ENCODE assay signal across 14 mouse cellular contexts in genomic region chr1:135227339-135227950, GRCm38 (mm10). TPM values are rescaled to one million over a fixed set of nuclear protein-coding genes. Genes with fewer than 3 reads are reported as not detected.
DNase-seq lines count a peak whose midpoint lies in the region; ATAC-seq and TF ChIP-seq lines count a peak whose summit lies in the region.
"Had no signal": no experiment of that assay in that cellular context is flagged by ENCODE, and none has a peak within 500 bp of the region (broad histone marks: within the 10 kb centered on the region; RNA-seq: fewer than 3 reads in every experiment).

No protein-coding gene starts in this region.

- H3K9ac ChIP-seq in embryonic facial prominence, embryonic 14.5 days (ENCODE audit: low read depth, low read length): no peak overlapping the region

- no peaks in the 10 kb centered on the region for H3K4me1 ChIP-seq in embryonic facial prominence, embryonic 14.5 days (ENCODE audit: control insufficient read depth, insufficient read depth, low read length)
- no peaks in the 10 kb centered on the region for H3K4me1 ChIP-seq in embryonic facial prominence, embryonic 10.5 days
- H3K4me1 ChIP-seq in forebrain, embryonic 10.5 days: peaks cover 5% of the 10 kb centered on the region; the same call in 1 of the 2 replicates

- no peaks in the 10 kb centered on the region for H3K9me3 ChIP-seq in embryonic facial prominence, embryonic 14.5 days (ENCODE audit: control insufficient read depth, low read length)
- H3K9me3 ChIP-seq in embryonic facial prominence, embryonic 10.5 days: no peaks in the 10 kb centered on the region
- H3K9me3 ChIP-seq in forebrain, embryonic 10.5 days: no peaks in the 10 kb centered on the region

- no peak overlapping the region for H3K4me2 ChIP-seq in embryonic facial prominence, embryonic 14.5 days (ENCODE audit: low read depth, low read length)

- H3K4me3 ChIP-seq in embryonic facial prominence, embryonic 14.5 days (ENCODE audit: low read depth, low read length): no peak overlapping the region
- H3K4me3 ChIP-seq in embryonic facial prominence, embryonic 10.5 days: no peak overlapping the region
- H3K4me3 ChIP-seq in forebrain, embryonic 10.5 days: no peak overlapping the region
- H3K4me3 ChIP-seq in layer of hippocampus, adult 2 months: no peak overlapping the region

- peak; percentile 58 for DNase-seq in embryonic facial prominence, embryonic 14.5 days (ENCODE audit: low spot score)
- DNase-seq in embryonic facial prominence, embryonic 10.5 days (ENCODE audit: low spot score): no peak
- peak; percentile 52 for DNase-seq in kidney, postnatal 10 days
- DNase-seq in lung, postnatal 36 days: peak; percentile 89
- DNase-seq in urinary bladder, postnatal 36 days (ENCODE audit: low spot score in 2 of 2): peak; percentile 75 to 77
- DNase-seq in forebrain, embryonic 10.5 days (ENCODE audit: extremely low spot score, low spot score): no peak
- DNase-seq in embryo, embryonic 10 days (ENCODE audit: low spot score): no peak
- no peak for DNase-seq in layer of hippocampus, adult 2 months (ENCODE audit: low spot score in 2 of 2)
- DNase-seq: adrenal gland, postnatal 10 days; gastrocnemius, postnatal 25 days; heart, postnatal 10 days; left cerebral cortex, postnatal 4 days; retina, postnatal 1 day had no signal

- WGBS in embryonic facial prominence, embryonic 14.5 days: 74% methylated on average over 12 of the region's 13 CpGs
- 80% methylated on average over 13 of the region's 13 CpGs for WGBS in embryonic facial prominence, embryonic 10.5 days
- WGBS in forebrain, embryonic 10.5 days: 81% methylated on average over 13 of the region's 13 CpGs

- no peak overlapping the region for H3K27ac ChIP-seq in embryonic facial prominence, embryonic 14.5 days (replicated peaks; ENCODE audit: low read depth, low read length)
- no peak overlapping the region for H3K27ac ChIP-seq in embryonic facial prominence, embryonic 10.5 days (replicated peaks)
- H3K27ac ChIP-seq in forebrain, embryonic 10.5 days: no peak overlapping the region
- H3K27ac ChIP-seq in layer of hippocampus, adult 2 months: no peak overlapping the region

- no peak for TF ChIP-seq CTCF in layer of hippocampus, adult 2 months (conservative IDR thresholded peaks at IDR 0.05)

- ATAC-seq in embryonic facial prominence, embryonic 14.5 days (ENCODE audit: low read depth): peak; percentile 83; the same call in 1 of the 2 replicates

- H3K27me3 ChIP-seq in embryonic facial prominence, embryonic 14.5 days (replicated peaks; ENCODE audit: control insufficient read depth, insufficient read depth, low read length): no peaks in the 10 kb centered on the region
- H3K27me3 ChIP-seq in embryonic facial prominence, embryonic 10.5 days (replicated peaks; ENCODE audit: low read depth, poor library complexity, severe bottlenecking): no peaks in the 10 kb centered on the region
- H3K27me3 ChIP-seq in forebrain, embryonic 10.5 days (ENCODE audit: poor library complexity, severe bottlenecking): no peaks in the 10 kb centered on the region

- no peaks in the 10 kb centered on the region for H3K36me3 ChIP-seq in embryonic facial prominence, embryonic 14.5 days (ENCODE audit: control insufficient read depth, insufficient read depth, low read length)
- H3K36me3 ChIP-seq in embryonic facial prominence, embryonic 10.5 days (replicated peaks): no peaks in the 10 kb centered on the region
- no peaks in the 10 kb centered on the region for H3K36me3 ChIP-seq in forebrain, embryonic 10.5 days (replicated peaks)

RNA-seq across cellular contexts. Expression of gene Elf3, which starts 30.9 kb away (rescaled TPM):
- 10.0 and 13.8 TPM in 2 replicates for polyA plus RNA-seq in embryonic facial prominence, embryonic 14.5 days (2014; fragmentation: Nextera tagmentation; extraction: Ambion mirVana)
- 6.3 and 6.4 TPM in 2 replicates for polyA plus RNA-seq in embryonic facial prominence, embryonic 10.5 days (2016; fragmentation: Nextera tagmentation; extraction: Ambion mirVana)
- 3.3 and 4.0 TPM in 2 replicates for polyA plus RNA-seq in forebrain, embryonic 10.5 days (2016; fragmentation: Nextera tagmentation; extraction: Ambion mirVana)
- not detected for total RNA-seq in layer of hippocampus, adult 2 months (2021)
- polyA plus RNA-seq: C2C12 had no signal

RNA-seq across cellular contexts. Expression of gene Rnpep, which starts 56.4 kb away (rescaled TPM):
- 78.1 and 79.9 TPM in 2 replicates for polyA plus RNA-seq in embryonic facial prominence, embryonic 14.5 days (2014; fragmentation: Nextera tagmentation; extraction: Ambion mirVana)
- polyA plus RNA-seq in embryonic facial prominence, embryonic 10.5 days (2016; fragmentation: Nextera tagmentation; extraction: Ambion mirVana): 97.1 and 100 TPM in 2 replicates
- 92.3 and 94.5 TPM in 2 replicates for polyA plus RNA-seq in forebrain, embryonic 10.5 days (2016; fragmentation: Nextera tagmentation; extraction: Ambion mirVana)
- total RNA-seq in layer of hippocampus, adult 2 months (2021): 10 to 100 TPM; 60.3 to 65.3 TPM

RNA-seq across cellular contexts. Expression of gene Gpr37l1, which starts 60.0 kb away (rescaled TPM):
- polyA plus RNA-seq in embryonic facial prominence, embryonic 14.5 days (2014; fragmentation: Nextera tagmentation; extraction: Ambion mirVana): 0.34 and 0.47 TPM in 2 replicates
- polyA plus RNA-seq in embryonic facial prominence, embryonic 10.5 days (2016; fragmentation: Nextera tagmentation; extraction: Ambion mirVana): not detected in 2 replicates
- not detected in 2 replicates for polyA plus RNA-seq in forebrain, embryonic 10.5 days (2016; fragmentation: Nextera tagmentation; extraction: Ambion mirVana)
- 100 to 1,000 TPM; 193 to 194 TPM for total RNA-seq in layer of hippocampus, adult 2 months (2021)
- polyA plus RNA-seq: C2C12 had no signal

Comparison
In these comparisons a context has a peak if more than half of its experiments do, and no peak if none do; other contexts are left out.
1. DNase-seq: peak in embryonic facial prominence, embryonic 14.5 days (single experiment), kidney, postnatal 10 days (single experiment), lung, postnatal 36 days (single experiment) and urinary bladder, postnatal 36 days (2 of 2); none in embryonic facial prominence, embryonic 10.5 days (single experiment), forebrain, embryonic 10.5 days (single experiment), embryo, embryonic 10 days (single experiment) and layer of hippocampus, adult 2 months (0 of 2).